Mouse (Mus musculus) heart, embryonic 16.5 days (tissue): ENCODE data around the gene Rabgef1. TPM values are rescaled to one million over a fixed set of nuclear protein-coding genes. Genes with fewer than 3 reads are reported as not detected.

Experiments used
- ATAC-seq: fragments of 200-750 bp; cut with Nextera tagmentation; replicated peaks from 2 replicates; pipeline ENCODE4 v1.8.0; 2017; ENCODE audit warnings: moderate number of reproducible peaks; ENCODE audit not compliant: insufficient read depth, low FRiP score; ENCODE audit errors: extremely low read depth
- H3K27ac ChIP-seq: fragments of 300-500 bp; sonication (generic); 2 replicates; pipeline ENCODE4 v1.5.1; 2014; ENCODE audit warnings: mild to moderate bottlenecking, low read length, control low read depth, moderate library complexity
- H3K27me3 ChIP-seq: fragments of 300-500 bp; sonication (generic); 2 replicates; pipeline ENCODE4 v1.6.1; 2014; ENCODE audit warnings: low read length, mixed read lengths; ENCODE audit not compliant: control insufficient read depth, insufficient read depth
- H3K36me3 ChIP-seq: fragments of 300-500 bp; sonication (generic); 2 replicates; pipeline ENCODE4 v1.6.1; 2014; ENCODE audit not compliant: control insufficient read depth, insufficient read depth
- H3K4me1 ChIP-seq: fragments of 300-500 bp; sonication (generic); 2 replicates; pipeline ENCODE4 v1.6.1; 2014; ENCODE audit warnings: low read length, mixed read lengths; ENCODE audit not compliant: control insufficient read depth, insufficient read depth
- H3K4me2 ChIP-seq: fragments of 300-500 bp; sonication (generic); 2 replicates; pipeline ENCODE4 v1.6.1; 2014; ENCODE audit warnings: low read depth, mild to moderate bottlenecking, control low read depth, low read length
- H3K4me3 ChIP-seq: fragments of 300-500 bp; sonication (generic); 2 replicates; pipeline ENCODE4 v1.5.1; 2014; ENCODE audit warnings: mild to moderate bottlenecking, control low read depth, low read length
- H3K9ac ChIP-seq: fragments of 300-500 bp; sonication (generic); 2 replicates; pipeline ENCODE4 v1.6.1; 2014; ENCODE audit warnings: low read length, control low read depth
- H3K9me3 ChIP-seq: fragments of 300-500 bp; sonication (generic); replicated peaks from 2 replicates; pipeline ENCODE4 v1.6.1; 2016; ENCODE audit warnings: low read length; ENCODE audit not compliant: control insufficient read depth
- WGBS: fragments of 180-500 bp; shearing (Covaris S2); extraction: QIAGEN DNeasy Blood & Tissue Kit; methylation state at CpG from one replicate; pipeline ENCODE4 v1.1.7; 2014; 5-methylcytosine and 5-hydroxymethylcytosine counted together
- polyA plus RNA-seq: library from polyadenylated mRNA; unstranded; fragments of >200 nt; fragmentation: Nextera tagmentation; extraction: Ambion mirVana; gene quantifications from 2 replicates; pipeline ENCODE4 v1.2.1, GENCODE M21; 2015

The Rabgef1 gene
- polyA plus RNA-seq, 1 experiment from 2014 or later = 22.0 TPM

- no peaks in the 10 kb centered on the region for H3K27me3 ChIP-seq
- no peaks in the 10 kb centered on the region for H3K9me3 ChIP-seq
- H3K4me3 ChIP-seq = no peak overlapping the region
- H3K36me3 ChIP-seq = peaks cover 29% of the 10 kb centered on the region
- WGBS = 91% methylated on average over 7 of the region's 7 CpGs
- peaks cover 9% of the 10 kb centered on the region for H3K4me1 ChIP-seq
- no peak overlapping the region for H3K4me2 ChIP-seq
- H3K9ac ChIP-seq = no peak overlapping the region
- no peak for ATAC-seq
- H3K27ac ChIP-seq = no peak overlapping the region
These were observed 26.4 kb downstream of the Rabgef1 start for GRCm38 (mm10) chr5:130197981-130198380.

DNA sequence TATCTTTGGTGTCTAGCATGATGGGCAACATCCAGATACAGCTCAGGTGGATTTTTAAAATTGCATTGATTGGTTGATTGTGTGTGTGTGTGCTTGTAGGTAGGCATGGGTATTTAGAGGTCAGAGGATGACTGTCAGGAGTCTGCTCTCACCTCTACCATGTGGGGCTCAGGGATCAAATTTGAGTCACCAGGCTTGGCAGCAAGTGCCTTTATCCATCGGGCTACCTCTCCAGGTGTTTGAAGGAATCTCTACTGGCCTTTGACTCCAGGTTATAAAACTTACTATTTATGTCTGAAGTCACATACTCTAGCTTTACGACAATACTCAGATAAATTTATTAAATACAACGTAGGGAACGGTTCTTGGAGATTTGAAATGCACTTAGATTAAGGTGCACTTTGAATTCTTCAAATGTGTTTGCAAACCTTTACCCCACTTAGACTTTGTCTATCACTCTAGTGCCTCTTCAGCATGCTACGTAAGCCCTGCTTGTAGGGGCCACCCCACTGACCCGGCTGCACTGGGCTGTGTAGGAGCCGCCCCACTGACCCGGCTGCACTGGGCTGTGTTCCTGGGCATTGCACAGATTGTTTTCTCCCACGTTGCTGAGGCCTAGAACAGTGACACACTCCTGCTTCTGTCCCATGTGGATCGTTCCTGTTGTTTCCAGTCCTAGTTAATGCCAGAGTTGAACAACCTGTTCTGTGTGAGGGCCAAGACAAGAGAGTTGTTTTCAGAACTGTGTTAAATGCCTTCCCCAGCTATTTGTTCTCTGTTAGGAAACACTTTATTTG is 28.8 kb downstream of the Rabgef1 start:
- WGBS = 73% methylated on average over 10 of the region's 10 CpGs
- Histone ChIP-seq H3K36me3 (peaks cover 25% of the 10 kb centered on the region), H3K9me3 (no peaks in the 10 kb centered on the region), H3K4me1 (peaks cover 6% of the 10 kb centered on the region), H3K4me2 (no peak overlapping the region), H3K4me3 (no peak overlapping the region), H3K9ac (no peak overlapping the region), H3K27me3 (no peaks in the 10 kb centered on the region), H3K27ac (no peak overlapping the region)
- no peak for ATAC-seq

DNA sequence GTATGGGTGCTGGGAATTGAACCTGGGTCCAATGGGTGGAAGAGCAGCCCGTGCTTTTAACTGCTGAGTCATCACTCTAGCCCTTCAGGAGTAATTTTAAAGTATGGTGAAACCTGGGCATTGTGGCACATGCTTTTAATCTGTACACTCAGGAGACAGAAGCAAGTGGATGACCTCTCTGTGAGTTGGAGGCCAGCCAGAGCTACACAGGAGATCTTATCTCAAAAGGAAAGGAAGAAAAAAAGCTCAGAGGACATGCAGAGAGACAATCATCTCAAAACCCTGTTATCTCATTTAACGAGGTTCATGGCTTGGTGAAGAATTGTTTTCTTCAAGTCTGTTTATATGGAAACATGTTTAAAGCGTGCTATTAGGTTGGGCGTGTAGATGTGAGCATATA is 32.4 kb downstream of the Rabgef1 start:
- WGBS = 55% methylated on average over 4 of the region's 4 CpGs
- H3K27me3 ChIP-seq = no peaks in the 10 kb centered on the region
- H3K4me2 ChIP-seq = no peak overlapping the region
- no peak overlapping the region for H3K4me3 ChIP-seq
- H3K36me3 ChIP-seq = peaks cover 18% of the 10 kb centered on the region
- no peak overlapping the region for H3K9ac ChIP-seq
- ATAC-seq = no peak
- H3K4me1 ChIP-seq = no peaks in the 10 kb centered on the region
- H3K27ac ChIP-seq = no peak overlapping the region
- H3K9me3 ChIP-seq = no peaks in the 10 kb centered on the region

DNA sequence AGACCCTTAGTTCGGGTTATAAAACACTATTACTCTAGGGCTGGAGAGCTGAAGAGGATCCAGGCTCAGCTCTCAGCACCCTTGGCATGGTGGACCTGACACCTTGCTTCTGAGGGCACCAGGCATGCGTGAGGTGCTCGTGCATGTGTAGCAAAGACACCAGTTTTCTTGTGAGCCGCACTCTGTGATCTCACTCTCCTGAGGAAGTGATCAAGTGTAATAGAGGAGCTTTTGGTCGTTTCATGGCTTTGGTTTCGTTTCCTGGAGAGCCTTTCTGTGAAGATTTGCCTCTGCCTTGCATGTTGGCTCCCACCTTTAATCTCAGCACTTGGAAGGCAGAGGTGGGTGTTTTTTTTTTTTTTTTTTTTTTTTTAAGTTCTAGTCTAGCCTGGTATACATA is 33.0 kb downstream of the Rabgef1 start:
- 83% methylated on average over 6 of the region's 6 CpGs for WGBS
- no peak overlapping the region for H3K9ac ChIP-seq
- no peaks in the 10 kb centered on the region for H3K4me1 ChIP-seq
- H3K36me3 ChIP-seq = peaks cover 24% of the 10 kb centered on the region
- no peaks in the 10 kb centered on the region for H3K27me3 ChIP-seq
- H3K4me2 ChIP-seq = no peak overlapping the region
- H3K27ac ChIP-seq = no peak overlapping the region
- no peak overlapping the region for H3K4me3 ChIP-seq
- no peak for ATAC-seq
- no peaks in the 10 kb centered on the region for H3K9me3 ChIP-seq

- no peak overlapping the region for H3K4me3 ChIP-seq
- no peaks in the 10 kb centered on the region for H3K9me3 ChIP-seq
- H3K9ac ChIP-seq = no peak overlapping the region
- no peaks in the 10 kb centered on the region for H3K4me1 ChIP-seq
- no peak overlapping the region for H3K4me2 ChIP-seq
- H3K36me3 ChIP-seq = peaks cover 28% of the 10 kb centered on the region
- WGBS = 92% methylated on average over 3 of the region's 3 CpGs
- H3K27me3 ChIP-seq = no peaks in the 10 kb centered on the region
- H3K27ac ChIP-seq = no peak overlapping the region
- no peak for ATAC-seq
These were observed 33.9 kb downstream of the Rabgef1 start for GRCm38 (mm10) chr5:130205441-130206023.

- Histone ChIP-seq H3K9ac (no peak overlapping the region), H3K4me1 (no peaks in the 10 kb centered on the region), H3K4me2 (no peak overlapping the region), H3K36me3 (peaks cover 29% of the 10 kb centered on the region), H3K9me3 (no peaks in the 10 kb centered on the region), H3K4me3 (no peak overlapping the region), H3K27ac (no peak overlapping the region), H3K27me3 (no peaks in the 10 kb centered on the region)
- 91% methylated on average over 4 of the region's 4 CpGs for WGBS
- ATAC-seq = no peak
These were observed 35.7 kb downstream of the Rabgef1 start for GRCm38 (mm10) chr5:130207299-130207698.

- 91% methylated on average over 11 of the region's 11 CpGs for WGBS
- Histone ChIP-seq H3K4me1 (no peaks in the 10 kb centered on the region), H3K4me2 (no peak overlapping the region), H3K9ac (no peak overlapping the region), H3K9me3 (no peaks in the 10 kb centered on the region), H3K27me3 (no peaks in the 10 kb centered on the region), H3K36me3 (peaks cover 37% of the 10 kb centered on the region), H3K27ac (no peak overlapping the region), H3K4me3 (no peak overlapping the region)
- no peak for ATAC-seq
These were observed 41.4 kb downstream of the Rabgef1 start for GRCm38 (mm10) chr5:130212956-130213355.

GRCm38 (mm10) chr5:130216781-130217180 is 45.2 kb downstream of the Rabgef1 start, which contains the start of gene Tmem248:
Gene Tmem248, plus strand, starts transcription at chr5:130217081.
- Histone ChIP-seq H3K27ac (no peak within 1 kb of the TSS), H3K27me3 (no peaks in the 10 kb centered on the region), H3K9me3 (no peaks in the 10 kb centered on the region), H3K36me3 (peaks cover 16% of the 10 kb centered on the region), H3K9ac (no peak within 1 kb of the TSS), H3K4me1 (peaks cover 6% of the 10 kb centered on the region), H3K4me2 (no peak within 1 kb of the TSS), H3K4me3 (no peak within 1 kb of the TSS)
- WGBS = 73% methylated on average over 7 of the region's 7 CpGs
- no peak for ATAC-seq

DNA sequence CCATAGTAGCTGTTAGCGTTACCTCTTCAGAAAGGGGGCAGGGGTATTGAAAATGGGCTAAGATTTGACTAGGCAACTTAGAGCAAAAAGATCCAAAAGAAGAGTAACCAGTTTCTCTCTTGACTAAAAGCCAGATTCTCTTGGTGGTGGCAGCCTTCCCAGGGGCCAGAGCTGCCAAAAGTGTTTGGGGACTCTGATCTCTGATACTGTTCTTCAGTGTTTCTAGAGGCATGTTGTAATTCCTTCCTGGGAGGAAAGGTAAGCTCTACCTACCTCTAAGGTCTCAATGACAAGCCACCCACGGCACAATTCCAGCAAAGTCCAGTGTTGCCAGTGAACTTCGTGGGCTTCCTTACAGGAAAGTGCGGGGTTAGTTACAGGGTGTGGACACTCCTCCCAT is 45.8 kb downstream of the Rabgef1 start:
- ATAC-seq = no peak
- Histone ChIP-seq H3K4me1 (peaks cover 6% of the 10 kb centered on the region), H3K36me3 (peaks cover 12% of the 10 kb centered on the region), H3K9me3 (no peaks in the 10 kb centered on the region), H3K27ac (no peak overlapping the region), H3K4me3 (no peak overlapping the region), H3K9ac (no peak overlapping the region), H3K4me2 (no peak overlapping the region), H3K27me3 (no peaks in the 10 kb centered on the region)
- WGBS = 85% methylated on average over 4 of the region's 4 CpGs
